Comparison of ENCODE assay signal across 28 mouse cellular contexts in the genomic region with DNA sequence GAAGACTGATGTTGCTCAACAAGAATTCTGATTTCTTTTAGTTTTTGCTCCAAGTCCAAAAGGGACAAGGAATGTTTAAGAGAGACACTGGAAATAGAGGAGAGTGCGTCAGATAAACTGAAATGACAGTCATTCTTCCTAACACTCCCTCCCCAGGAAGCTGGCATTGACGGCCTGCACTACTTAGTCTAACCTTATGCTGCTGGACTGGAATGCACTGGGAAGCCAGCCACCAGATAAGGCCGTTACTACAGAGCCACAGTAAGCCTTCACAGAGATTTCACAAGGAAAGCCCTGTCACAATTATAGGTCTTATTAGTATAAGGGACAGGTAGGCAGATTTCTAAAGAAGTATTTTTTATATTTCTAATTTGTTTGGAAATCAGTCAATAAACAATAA. TPM values are rescaled to one million over a fixed set of nuclear protein-coding genes. Genes with fewer than 3 reads are reported as not detected.
DNase-seq lines count a peak whose midpoint lies in the region; ATAC-seq and TF ChIP-seq lines count a peak whose summit lies in the region.
"Had no signal": no experiment of that assay in that cellular context is flagged by ENCODE, and none has a peak within 500 bp of the region (broad histone marks: within the 10 kb centered on the region; RNA-seq: fewer than 3 reads in every experiment).

No protein-coding gene starts in this region.

- no peak overlapping the region for H3K4me2 ChIP-seq in heart, embryonic 12.5 days
- H3K4me2 ChIP-seq in heart, postnatal 0 days (ENCODE audit: low read depth, low read length) = peak overlapping the region; percentile 23; the same call in 1 of the 2 replicates
- H3K4me2 ChIP-seq: embryonic facial prominence, embryonic 15.5 days; forebrain, embryonic 12.5 days; hindbrain, embryonic 14.5 days; liver, embryonic 12.5 days; midbrain, embryonic 13.5 days; neural tube, embryonic 13.5 days had no signal

- no peak for TF ChIP-seq CTCF in heart, postnatal 0 days (IDR thresholded peaks at IDR 0.05; ENCODE audit: low read depth)

- ATAC-seq in heart, embryonic 12.5 days (ENCODE audit: insufficient number of reproducible peaks, low FRiP score) = 0 out of 2 replicates have a peak, but pooled peaks have one; percentile 57
- ATAC-seq in heart, postnatal 0 days (ENCODE audit: insufficient read depth, low read depth) = peak; percentile 93
- ATAC-seq: intestine, postnatal 0 days; liver, embryonic 12.5 days; liver, postnatal 0 days; midbrain, embryonic 13.5 days had no signal

- H3K4me3 ChIP-seq in heart, embryonic 12.5 days = no peak overlapping the region
- H3K4me3 ChIP-seq in heart, postnatal 0 days (ENCODE audit: low read depth, low read length) = no peak overlapping the region
- H3K4me3 ChIP-seq: embryonic facial prominence, embryonic 10.5 days; embryonic facial prominence, embryonic 15.5 days; forebrain, embryonic 12.5 days; layer of hippocampus, adult 2 months; liver, embryonic 12.5 days; midbrain, embryonic 13.5 days; neural tube, embryonic 13.5 days had no signal

- no peaks in the 10 kb centered on the region for H3K27me3 ChIP-seq in heart, embryonic 12.5 days (replicated peaks)
- no peaks in the 10 kb centered on the region for H3K27me3 ChIP-seq in heart, postnatal 0 days (ENCODE audit: control insufficient read depth, insufficient read depth, low read length)
- H3K27me3 ChIP-seq: CH12.LX; embryonic facial prominence, embryonic 15.5 days; forebrain, embryonic 12.5 days; liver, embryonic 12.5 days; midbrain, embryonic 13.5 days; neural tube, embryonic 13.5 days had no signal

- peaks cover 11% of the 10 kb centered on the region for H3K4me1 ChIP-seq in heart, embryonic 12.5 days (replicated peaks)
- peaks cover 6% of the 10 kb centered on the region for H3K4me1 ChIP-seq in heart, postnatal 0 days (ENCODE audit: control insufficient read depth, insufficient read depth)
- H3K4me1 ChIP-seq: embryonic facial prominence, embryonic 10.5 days; embryonic facial prominence, embryonic 15.5 days; forebrain, embryonic 12.5 days; liver, embryonic 12.5 days; midbrain, embryonic 13.5 days; neural tube, embryonic 13.5 days had no signal

- peak; percentile 15 to 41 for DNase-seq in cerebellum, postnatal 10 days
- no peak for DNase-seq in cerebellum, adult 8-10 months
- DNase-seq in adipocyte (ENCODE audit: low spot score) = peak; percentile 11
- DNase-seq in heart, postnatal 0 days (ENCODE audit: low spot score) = peak; percentile 81
- DNase-seq in kidney, adult 8-10 months = no peak
- no peak for DNase-seq in layer of hippocampus, postnatal 25 days (ENCODE audit: extremely low spot score in 1 of 2, low spot score in 1 of 2)
- no peak for DNase-seq in layer of hippocampus, postnatal 14 days (ENCODE audit: low spot score in 2 of 2)
- DNase-seq: adrenal gland, postnatal 10 days; cerebellum, adult 11 months; cerebellum, adult 9-11 months; gastrocnemius, postnatal 10 days; kidney, postnatal 36 days; layer of hippocampus, postnatal 36 days; left cerebral cortex, postnatal 4 days; liver, postnatal 0 days; thymus, postnatal 14 days had no signal

- H3K9me3 ChIP-seq in heart, embryonic 12.5 days (replicated peaks) = no peaks in the 10 kb centered on the region
- no peaks in the 10 kb centered on the region for H3K9me3 ChIP-seq in heart, postnatal 0 days (replicated peaks; ENCODE audit: control insufficient read depth, low read length)
- H3K9me3 ChIP-seq: embryonic facial prominence, embryonic 10.5 days; embryonic facial prominence, embryonic 15.5 days; forebrain, embryonic 12.5 days; liver, embryonic 12.5 days; midbrain, embryonic 13.5 days; neural tube, embryonic 13.5 days had no signal

- WGBS in heart, embryonic 12.5 days = 20% methylated on average over 3 of the region's 3 CpGs
- 18% methylated on average over 3 of the region's 3 CpGs for WGBS in heart, postnatal 0 days

- TF ChIP-seq EP300 in heart, postnatal 0 days (IDR thresholded peaks at IDR 0.05; ENCODE audit: low read depth) = 0 out of 2 replicates have a peak, but pooled peaks have one; percentile 36

- H3K36me3 ChIP-seq in heart, embryonic 12.5 days = peaks cover 41% of the 10 kb centered on the region
- H3K36me3 ChIP-seq in heart, postnatal 0 days (replicated peaks; ENCODE audit: control insufficient read depth, insufficient read depth, low read length) = peaks cover 49% of the 10 kb centered on the region

- no peak overlapping the region for H3K9ac ChIP-seq in heart, embryonic 12.5 days
- H3K9ac ChIP-seq in heart, postnatal 0 days (replicated peaks; ENCODE audit: low read depth, low read length) = no peak overlapping the region
- H3K9ac ChIP-seq: embryonic facial prominence, embryonic 15.5 days; forebrain, embryonic 12.5 days; hindbrain, embryonic 14.5 days; liver, embryonic 12.5 days; liver, postnatal 0 days; midbrain, embryonic 13.5 days; neural tube, embryonic 13.5 days had no signal

- H3K27ac ChIP-seq in heart, embryonic 12.5 days (ENCODE audit: poor library complexity, severe bottlenecking) = 0 out of 2 replicates have a peak overlapping the region, but pooled peaks have one; percentile 47
- peak overlapping the region; percentile 39 for H3K27ac ChIP-seq in heart, postnatal 0 days (ENCODE audit: low read depth)
- H3K27ac ChIP-seq: embryonic facial prominence, embryonic 10.5 days; embryonic facial prominence, embryonic 15.5 days; forebrain, embryonic 12.5 days; hindbrain, embryonic 14.5 days; layer of hippocampus, adult 2 months; liver, embryonic 12.5 days; macrophage; midbrain, embryonic 13.5 days; neural tube, embryonic 13.5 days had no signal

RNA-seq across cellular contexts. Expression of gene Adat2, which starts 17.9 kb away (rescaled TPM):
- polyA plus RNA-seq in heart, embryonic 12.5 days (2016; fragmentation: Nextera tagmentation; extraction: Ambion mirVana) = 2.2 and 3.2 TPM in 2 replicates
- total RNA-seq in heart, postnatal 0 days (2014; rRNA removed; ENCODE audit: low replicate concordance) = 0.99 TPM in 1 of 2 replicates, not detected in the other
- polyA plus RNA-seq in heart, postnatal 0 days (2015; fragmentation: Nextera tagmentation; extraction: Ambion mirVana) = 2.0 and 2.3 TPM in 2 replicates
- total RNA-seq in layer of hippocampus, postnatal 25 days (2021) = 1 to 10 TPM; 8.1 to 8.9 TPM
- total RNA-seq in layer of hippocampus, postnatal 14 days (2021) = 1 to 10 TPM; 7.5 to 8.2 TPM

RNA-seq across cellular contexts. Expression of gene Pex3, which starts 18.2 kb away (rescaled TPM):
- 20.2 and 20.4 TPM in 2 replicates for polyA plus RNA-seq in heart, embryonic 12.5 days (2016; fragmentation: Nextera tagmentation; extraction: Ambion mirVana)
- 31.0 and 46.8 TPM in 2 replicates for total RNA-seq in heart, postnatal 0 days (2014; rRNA removed; ENCODE audit: low replicate concordance)
- 24.5 and 25.0 TPM in 2 replicates for polyA plus RNA-seq in heart, postnatal 0 days (2015; fragmentation: Nextera tagmentation; extraction: Ambion mirVana)
- total RNA-seq in layer of hippocampus, postnatal 25 days (2021) = 10 to 100 TPM; 26.0 to 30.3 TPM
- 10 to 100 TPM; 23.8 to 24.8 TPM for total RNA-seq in layer of hippocampus, postnatal 14 days (2021)

RNA-seq across cellular contexts. Expression of gene Fuca2, which starts 35.4 kb away (rescaled TPM):
- polyA plus RNA-seq in heart, embryonic 12.5 days (2016; fragmentation: Nextera tagmentation; extraction: Ambion mirVana) = 63.2 and 67.6 TPM in 2 replicates
- total RNA-seq in heart, postnatal 0 days (2014; rRNA removed; ENCODE audit: low replicate concordance) = 63.9 and 78.7 TPM in 2 replicates
- 289 and 361 TPM in 2 replicates for polyA plus RNA-seq in heart, postnatal 0 days (2015; fragmentation: Nextera tagmentation; extraction: Ambion mirVana)
- total RNA-seq in layer of hippocampus, postnatal 25 days (2021) = 10 to 100 TPM; 38.5 to 46.5 TPM
- 10 to 100 TPM; 41.9 to 45.1 TPM for total RNA-seq in layer of hippocampus, postnatal 14 days (2021)

Comparison
In these comparisons a context has a peak if more than half of its experiments do, and no peak if none do; other contexts are left out.
1. DNase-seq: peak in cerebellum, postnatal 10 days (2 of 2), adipocyte (single experiment) and heart, postnatal 0 days (single experiment); none in cerebellum, adult 8-10 months (single experiment), kidney, adult 8-10 months (0 of 2), layer of hippocampus, postnatal 25 days (0 of 2) and layer of hippocampus, postnatal 14 days (0 of 2).